ENCODE assay signal across 24 mouse cellular contexts in the genomic region with DNA sequence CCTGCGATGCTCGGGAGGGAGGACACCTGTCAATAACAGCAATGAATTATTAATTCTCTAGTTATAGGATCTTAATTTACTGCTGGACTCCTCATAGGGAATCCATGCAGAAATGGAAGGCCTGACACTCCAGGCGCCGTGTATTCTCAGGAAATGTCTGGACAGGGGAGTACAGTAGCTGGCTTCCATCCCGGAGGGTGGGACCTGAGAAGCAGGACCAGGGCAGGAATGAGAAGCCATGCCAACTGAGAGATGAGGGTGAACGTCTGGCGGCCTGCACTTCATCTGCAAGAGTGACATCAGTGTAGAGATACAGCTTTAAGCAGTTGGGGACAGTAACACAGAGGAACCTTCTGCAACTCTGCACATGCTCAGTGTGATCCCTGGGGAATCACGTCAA.
DNase-seq lines count a peak whose midpoint lies in the region; ATAC-seq lines count a peak whose summit lies in the region.
"Had no signal": no experiment of that assay in that cellular context is flagged by ENCODE, and none has a peak within 500 bp of the region (broad histone marks: within the 10 kb centered on the region; RNA-seq: fewer than 3 reads in every experiment).

No protein-coding gene starts in this region.

- intact Hi-C loops in left cerebral cortex, postnatal 4 days (cut with DNase I), result no loop called here
- intact Hi-C loops in left cerebral cortex, postnatal 25 days (cut with DNase I), result no loop called here

- H3K4me1 ChIP-seq in hindbrain, embryonic 12.5 days, result peaks cover 24% of the 10 kb centered on the region
- H3K4me1 ChIP-seq in hindbrain, embryonic 10.5 days (replicated peaks), result peaks cover 19% of the 10 kb centered on the region
- H3K4me1 ChIP-seq: forebrain, embryonic 15.5 days; heart, embryonic 10.5 days had no signal

- no peak overlapping the region for H3K4me3 ChIP-seq in hindbrain, embryonic 12.5 days
- H3K4me3 ChIP-seq in hindbrain, embryonic 10.5 days, result no peak overlapping the region
- H3K4me3 ChIP-seq: embryonic facial prominence, embryonic 10.5 days; embryonic facial prominence, embryonic 13.5 days; erythroblast, embryonic 14.5 days; forebrain, embryonic 12.5 days; forebrain, embryonic 15.5 days; heart, embryonic 10.5 days; heart, embryonic 13.5 days had no signal

- H3K9me3 ChIP-seq in hindbrain, embryonic 12.5 days (replicated peaks), result no peaks in the 10 kb centered on the region
- no peaks in the 10 kb centered on the region for H3K9me3 ChIP-seq in hindbrain, embryonic 10.5 days
- H3K9me3 ChIP-seq: embryonic facial prominence, embryonic 10.5 days; embryonic facial prominence, embryonic 13.5 days; forebrain, embryonic 12.5 days; forebrain, embryonic 15.5 days; heart, embryonic 10.5 days; heart, embryonic 13.5 days had no signal

- H3K27me3 ChIP-seq in hindbrain, embryonic 12.5 days, result no peaks in the 10 kb centered on the region
- no peaks in the 10 kb centered on the region for H3K27me3 ChIP-seq in hindbrain, embryonic 10.5 days (ENCODE audit: insufficient read depth, poor library complexity, severe bottlenecking)
- H3K27me3 ChIP-seq: heart, embryonic 13.5 days; Patski had no signal

- 81% methylated on average over 8 of the region's 8 CpGs for WGBS in hindbrain, embryonic 12.5 days
- 86% methylated on average over 8 of the region's 8 CpGs for whole genome bisulfite sequencing in hindbrain, embryonic 10.5 days

- no peak overlapping the region for H3K4me2 ChIP-seq in hindbrain, embryonic 12.5 days (replicated peaks)
- H3K4me2 ChIP-seq: embryonic facial prominence, embryonic 13.5 days; forebrain, embryonic 12.5 days; forebrain, embryonic 15.5 days; heart, embryonic 13.5 days had no signal

- no peaks in the 10 kb centered on the region for H3K36me3 ChIP-seq in hindbrain, embryonic 12.5 days
- H3K36me3 ChIP-seq in hindbrain, embryonic 10.5 days, result no peaks in the 10 kb centered on the region
- H3K36me3 ChIP-seq: embryonic facial prominence, embryonic 10.5 days; embryonic facial prominence, embryonic 13.5 days; forebrain, embryonic 12.5 days; forebrain, embryonic 15.5 days; heart, embryonic 10.5 days; heart, embryonic 13.5 days had no signal

- 0 out of 2 replicates have a peak overlapping the region, but pooled peaks have one; percentile 19 for H3K27ac ChIP-seq in hindbrain, embryonic 12.5 days
- H3K27ac ChIP-seq in hindbrain, embryonic 10.5 days, result no peak overlapping the region
- H3K27ac ChIP-seq: embryonic facial prominence, embryonic 10.5 days; embryonic facial prominence, embryonic 13.5 days; forebrain, embryonic 12.5 days; forebrain, embryonic 15.5 days; heart, embryonic 10.5 days; heart, embryonic 13.5 days had no signal

- ATAC-seq in hindbrain, embryonic 12.5 days (ENCODE audit: low FRiP score), result no peak
- ATAC-seq: CD4-positive, CD25-positive, alpha-beta regulatory T cell, adult 4 months; forebrain, embryonic 15.5 days; intestine, postnatal 0 days; Patski had no signal

- no peak overlapping the region for H3K9ac ChIP-seq in hindbrain, embryonic 12.5 days
- H3K9ac ChIP-seq: embryonic facial prominence, embryonic 13.5 days; forebrain, embryonic 12.5 days; forebrain, embryonic 15.5 days; heart, embryonic 13.5 days had no signal

- DNase-seq in hindbrain, embryonic 10.5 days (ENCODE audit: low spot score), result no peak
- DNase-seq in left cerebral cortex, postnatal 4 days, result peak; percentile 45
- no peak for DNase-seq in left cerebral cortex, postnatal 25 days (ENCODE audit: low spot score in 2 of 2)
- DNase-seq in MN1 (ENCODE audit: low spot score), result peak; percentile 84
- no peak for DNase-seq in lung, postnatal 25 days (ENCODE audit: low spot score)
- DNase-seq: adrenal gland, postnatal 10 days; adrenal gland, postnatal 36 days; cerebellum, adult 2 months; cerebellum, adult 9-11 months; cerebellum, postnatal 36 days; embryo, embryonic 11 days; gastrocnemius, postnatal 25 days; heart, adult 18-20 months had no signal

Comparison
In these comparisons a context has a peak if more than half of its experiments do, and no peak if none do; other contexts are left out.
1. DNase-seq: peak in left cerebral cortex, postnatal 4 days (single experiment) and MN1 (single experiment); none in hindbrain, embryonic 10.5 days (single experiment), left cerebral cortex, postnatal 25 days (0 of 2) and lung, postnatal 25 days (single experiment).